Mouse (Mus musculus): ENCODE results near the gene Gm13279.
"Not testable (repeated sequence)": the region's sequence is repeated elsewhere in the genome, so short reads cannot be mapped to it uniquely, and the experiment has no call there.

Gm13279 gene

DNA sequence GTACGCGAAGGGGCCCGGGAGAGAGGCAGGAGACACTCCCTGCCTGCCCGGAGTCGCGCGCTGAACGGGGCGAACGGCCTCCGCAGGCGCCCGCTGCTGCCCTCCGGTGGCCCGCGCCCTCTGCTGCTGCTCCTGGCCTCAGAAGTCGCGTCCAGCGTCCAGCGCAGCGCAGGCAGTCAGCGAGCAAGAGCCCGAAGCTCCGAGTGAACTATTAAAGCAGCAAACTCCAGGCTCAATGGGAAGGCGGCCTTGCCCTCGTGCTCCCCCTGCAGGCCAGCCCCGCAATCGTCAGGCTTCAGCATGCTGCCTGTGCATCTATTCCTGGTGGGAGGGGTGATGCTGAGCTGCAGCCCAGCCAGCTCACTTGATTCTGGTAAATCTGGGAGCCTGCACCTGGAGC is at the start of gene Gm13279:
TSS of gene Gm13279 (plus strand) at position 301 of the 400 bp plus-strand sequence.
- in situ Hi-C loops (cut with MboI, MseI) = not testable (repeated sequence)

DNA sequence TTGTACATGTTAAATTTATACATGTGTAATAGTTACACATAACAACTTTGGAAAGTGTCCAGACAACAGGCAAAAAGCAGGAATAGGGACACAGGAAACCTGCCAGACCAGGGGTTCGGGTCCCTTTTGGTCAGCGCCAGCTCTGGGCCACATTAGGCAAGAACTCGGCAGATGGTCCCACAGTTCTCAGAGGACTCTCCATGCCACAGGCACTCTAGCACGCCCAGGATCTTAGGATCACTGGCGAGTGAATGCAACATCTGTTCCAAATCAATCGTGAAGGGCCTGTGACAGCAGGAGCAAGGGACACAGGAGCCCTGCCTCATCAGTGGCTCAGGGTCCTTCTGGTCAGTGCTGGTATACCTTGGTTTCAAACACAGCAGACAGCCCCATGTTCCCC is 47.3 kb upstream of the Gm13279 start:
- in situ Hi-C loops (cut with MboI, MseI) = no loop called here

DNA sequence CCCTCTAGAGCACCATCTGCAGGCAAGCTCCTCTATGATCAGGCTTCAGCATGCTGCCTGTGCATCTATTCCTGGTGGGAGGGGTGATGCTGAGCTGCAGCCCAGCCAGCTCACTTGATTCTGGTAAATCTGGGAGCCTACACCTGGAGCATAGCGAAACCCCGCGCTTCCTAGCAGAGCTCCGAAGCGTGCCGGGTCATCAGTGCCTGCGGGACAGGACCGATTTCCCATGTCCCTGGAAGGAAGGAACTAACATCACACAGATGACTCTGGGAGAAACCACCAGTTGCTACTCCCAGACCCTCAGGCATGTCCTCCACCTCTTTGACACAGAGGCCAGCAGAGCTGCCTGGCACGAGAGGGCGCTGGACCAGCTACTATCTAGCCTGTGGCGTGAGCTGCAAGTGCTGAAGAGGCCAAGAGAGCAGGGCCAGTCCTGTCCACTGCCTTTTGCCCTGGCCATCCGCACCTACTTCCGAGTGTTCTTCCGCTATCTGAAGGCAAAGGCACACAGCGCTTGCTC is 42.3 kb upstream of the Gm13279 start, which contains the start of gene Gm13271:
TSS of gene Gm13271 (plus strand) at position 51 of the 523 bp plus-strand sequence.
- in situ Hi-C loops (cut with MboI, MseI) = not testable (repeated sequence)

DNA sequence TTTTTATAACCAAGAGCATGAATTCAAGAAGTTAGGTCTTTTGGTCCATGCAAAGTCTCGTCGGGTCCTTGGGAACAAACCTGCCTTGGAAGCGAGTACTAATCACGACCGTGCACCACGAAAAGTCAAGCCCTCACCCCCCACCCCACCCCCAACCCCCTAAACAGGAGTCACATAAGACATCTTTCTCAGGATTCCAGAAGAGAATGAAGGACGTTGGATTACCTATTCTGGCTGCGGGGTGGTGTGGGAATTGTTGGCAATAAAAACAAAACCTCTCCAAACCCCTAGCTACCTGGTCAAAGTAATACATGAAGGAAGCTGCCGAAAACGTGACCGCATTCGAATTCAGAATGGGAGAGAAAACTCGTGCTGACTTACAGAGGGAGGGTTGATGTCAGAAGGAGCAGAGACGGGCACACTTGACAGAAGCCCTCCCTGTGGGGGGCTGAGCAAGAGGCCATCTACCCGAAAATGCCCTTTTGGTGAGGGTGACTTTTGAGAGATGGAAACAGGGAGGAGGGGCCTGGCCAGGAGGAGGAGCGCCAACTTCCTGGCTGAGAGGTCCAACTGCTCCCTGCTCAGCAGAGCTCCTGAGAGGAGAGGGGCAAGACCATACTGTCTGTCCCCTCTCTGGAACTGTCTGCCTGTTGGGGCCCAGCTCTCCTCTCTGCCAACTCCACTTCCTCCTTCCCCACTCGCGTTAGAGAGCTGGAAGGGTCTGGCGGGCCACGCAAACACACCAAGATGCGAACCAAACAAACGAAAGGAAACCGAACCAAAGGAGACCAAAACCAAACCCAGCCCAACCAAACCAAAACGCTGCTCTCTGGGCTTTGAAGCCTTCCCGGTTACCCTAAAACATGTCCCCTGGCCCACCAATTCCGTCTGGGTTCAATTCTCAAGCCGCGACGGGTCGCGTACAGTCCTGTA is 40.4 kb upstream of the Gm13279 start:
- in situ Hi-C loops (cut with MboI, MseI) = not testable (repeated sequence)

DNA sequence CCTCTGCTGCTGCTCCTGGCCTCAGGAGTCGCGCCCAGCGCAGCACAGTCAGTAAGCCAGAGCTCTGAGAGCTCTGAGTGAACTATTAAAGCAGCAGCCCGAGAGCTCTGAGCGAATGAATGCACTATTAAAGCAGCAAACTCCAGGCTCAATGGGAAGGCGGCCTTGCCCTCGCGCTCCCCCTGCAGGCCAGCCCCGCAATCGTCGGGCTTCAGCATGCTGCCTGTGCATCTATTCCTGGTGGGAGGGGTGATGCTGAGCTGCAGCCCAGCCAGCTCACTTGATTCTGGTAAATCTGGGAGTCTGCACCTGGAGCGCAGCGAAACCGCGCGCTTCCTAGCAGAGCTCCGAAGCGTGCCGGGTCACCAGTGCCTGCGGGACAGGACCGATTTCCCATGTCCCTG is 39.6 kb upstream of the Gm13279 start:
- in situ Hi-C loops (cut with MboI, MseI) = not testable (repeated sequence)

DNA sequence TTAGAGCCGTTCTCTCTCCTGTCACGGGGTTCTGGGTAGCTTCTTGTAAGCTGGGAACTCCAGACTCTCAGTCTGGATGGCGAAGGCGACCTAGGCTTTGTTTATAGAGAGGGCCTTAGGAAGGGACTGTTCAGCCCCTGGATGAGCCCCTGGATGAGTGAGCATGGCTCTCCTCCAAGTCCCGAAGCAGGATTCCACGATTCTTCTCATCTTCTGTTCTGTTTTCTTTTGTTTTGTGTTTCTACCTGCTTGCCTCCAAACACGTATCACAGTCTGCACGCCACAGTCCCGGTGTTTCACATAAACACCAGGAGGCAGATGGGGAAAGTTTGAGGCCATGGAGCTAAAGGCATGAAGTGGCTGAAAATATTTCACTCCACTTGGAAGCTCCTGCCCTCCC is 38.4 kb upstream of the Gm13279 start:
- in situ Hi-C loops (cut with MboI, MseI) = not testable (repeated sequence)

DNA sequence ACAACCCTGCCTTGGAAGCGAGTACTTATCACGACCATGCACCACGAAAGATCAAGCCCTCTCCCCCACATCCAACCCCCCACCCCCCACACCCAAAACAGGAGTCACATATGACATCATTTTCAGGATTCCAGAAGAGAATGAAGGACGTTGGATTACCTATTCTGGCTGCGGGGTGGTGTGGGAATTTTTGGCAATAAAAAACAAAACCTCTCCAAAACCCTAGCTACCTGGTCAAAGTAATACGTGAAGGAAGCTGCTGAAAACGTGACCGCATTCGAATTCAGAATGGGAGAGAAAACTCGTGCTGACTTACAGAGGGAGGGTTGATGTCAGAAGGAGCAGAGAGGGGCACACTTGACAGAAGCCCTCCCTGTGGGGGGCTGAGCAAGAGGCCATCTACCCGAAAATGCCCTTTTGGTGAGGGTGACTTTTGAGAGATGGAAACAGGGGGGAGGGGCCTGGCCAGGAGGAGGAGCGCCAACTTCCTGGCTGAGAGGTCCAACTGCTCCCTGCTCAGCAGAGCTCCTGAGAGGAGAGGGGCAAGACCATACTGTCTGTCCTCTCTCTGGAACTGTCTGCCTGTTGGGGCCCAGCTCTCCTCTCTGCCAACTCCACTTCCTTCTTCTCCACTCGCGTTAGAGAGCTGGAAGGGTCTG is 37.5 kb upstream of the Gm13279 start, which contains the start of gene Gm13283:
TSS of gene Gm13283 (plus strand) at position 510 of the 659 bp plus-strand sequence.
- in situ Hi-C loops (cut with MboI, MseI) = not testable (repeated sequence)

DNA sequence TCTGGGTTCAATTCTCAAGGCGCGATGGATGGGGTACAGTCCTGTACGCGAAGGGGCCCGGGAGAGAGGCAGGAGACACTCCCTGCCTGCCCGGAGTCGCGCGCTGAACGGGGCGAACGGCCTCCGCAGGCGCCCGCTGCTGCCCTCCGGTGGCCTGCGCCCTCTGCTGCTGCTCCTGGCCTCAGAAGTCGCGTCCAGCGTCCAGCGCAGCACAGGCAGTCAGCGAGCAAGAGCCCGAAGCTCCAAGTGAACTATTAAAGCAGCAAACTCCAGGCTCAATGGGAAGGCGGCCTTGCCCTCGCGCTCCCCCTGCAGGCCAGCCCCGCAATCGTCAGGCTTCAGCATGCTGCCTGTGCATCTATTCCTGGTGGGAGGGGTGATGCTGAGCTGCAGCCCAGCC is 36.8 kb upstream of the Gm13279 start:
- in situ Hi-C loops (cut with MboI, MseI) = not testable (repeated sequence)

DNA sequence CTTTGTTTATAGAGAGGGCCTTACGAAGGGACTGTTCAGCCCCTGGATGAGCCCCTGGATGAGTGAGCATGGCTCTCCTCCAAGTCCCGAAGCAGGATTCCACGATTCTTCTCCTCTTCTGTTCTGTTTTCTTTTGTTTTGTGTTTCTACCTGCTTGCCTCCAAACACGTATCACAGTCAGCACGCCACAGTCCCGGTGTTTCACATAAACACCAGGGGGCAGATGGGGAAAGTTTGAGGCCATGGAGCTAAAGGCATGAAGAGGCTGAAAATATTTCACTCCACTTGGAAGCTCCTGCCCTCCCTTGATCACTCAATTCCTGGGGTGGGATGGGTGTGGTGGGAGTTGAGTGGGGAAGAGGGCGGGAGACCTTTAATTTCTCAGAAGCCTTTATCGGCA is 35.4 kb upstream of the Gm13279 start:
- in situ Hi-C loops (cut with MboI, MseI) = not testable (repeated sequence)

DNA sequence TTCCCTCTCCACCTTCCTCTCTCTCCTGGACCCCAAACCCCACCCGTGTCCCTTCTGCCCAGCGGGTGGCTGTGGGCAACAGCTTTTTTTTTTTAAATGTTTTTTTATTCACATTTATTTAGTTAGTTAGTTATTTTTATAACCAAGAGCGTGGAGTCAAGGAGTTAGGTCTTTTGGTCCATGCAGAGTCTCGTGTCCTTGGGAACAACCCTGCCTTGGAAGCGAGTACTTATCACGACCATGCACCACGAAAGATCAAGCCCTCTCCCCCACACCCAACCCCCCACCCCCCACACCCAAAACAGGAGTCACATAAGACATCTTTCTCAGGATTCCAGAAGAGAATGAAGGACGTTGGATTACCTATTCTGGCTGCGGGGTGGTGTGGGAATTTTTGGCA is 34.9 kb upstream of the Gm13279 start:
- in situ Hi-C loops (cut with MboI, MseI) = not testable (repeated sequence)

DNA sequence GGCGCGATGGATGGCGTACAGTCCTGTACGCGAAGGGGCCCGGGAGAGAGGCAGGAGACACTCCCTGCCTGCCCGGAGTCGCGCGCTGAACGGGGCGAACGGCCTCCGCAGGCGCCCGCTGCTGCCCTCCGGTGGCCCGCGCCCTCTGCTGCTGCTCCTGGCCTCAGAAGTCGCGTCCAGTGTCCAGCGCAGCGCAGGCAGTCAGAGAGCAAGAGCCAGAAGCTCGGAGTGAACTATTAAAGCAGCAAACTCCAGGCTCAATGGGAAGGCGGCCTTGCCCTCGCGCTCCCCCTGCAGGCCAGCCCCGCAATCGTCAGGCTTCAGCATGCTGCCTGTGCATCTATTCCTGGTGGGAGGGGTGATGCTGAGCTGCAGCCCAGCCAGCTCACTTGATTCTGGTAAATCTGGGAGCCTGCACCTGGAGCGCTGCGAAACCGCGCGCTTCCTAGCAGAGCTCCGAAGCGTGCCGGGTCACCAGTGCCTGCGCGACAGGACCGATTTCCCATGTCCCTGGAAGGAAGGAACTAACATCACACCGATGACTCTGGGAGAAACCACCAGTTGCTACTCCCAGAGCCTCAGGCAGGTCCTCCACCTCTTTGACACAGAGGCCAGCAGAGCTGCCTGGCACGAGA is 33.7 kb upstream of the Gm13279 start:
- in situ Hi-C loops (cut with MboI, MseI) = not testable (repeated sequence)

DNA sequence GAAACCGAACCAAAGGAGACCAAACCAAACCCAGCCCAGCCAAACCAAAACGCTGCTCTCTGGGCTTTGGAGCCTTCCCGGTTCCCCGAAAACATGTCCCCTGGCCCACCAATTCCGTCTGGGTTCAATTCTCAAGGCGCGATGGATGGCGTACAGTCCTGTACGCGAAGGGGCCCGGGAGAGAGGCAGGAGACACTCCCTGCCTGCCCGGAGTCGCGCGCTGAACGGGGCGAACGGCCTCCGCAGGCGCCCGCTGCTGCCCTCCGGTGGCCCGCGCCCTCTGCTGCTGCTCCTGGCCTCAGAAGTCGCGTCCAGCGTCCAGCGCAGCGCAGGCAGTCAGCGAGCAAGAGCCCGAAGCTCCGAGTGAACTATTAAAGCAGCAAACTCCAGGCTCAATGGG is 23.7 kb upstream of the Gm13279 start, which contains the start of gene Gm13290:
TSS of gene Gm13290 (plus strand) at position 301 of the 400 bp plus-strand sequence.
- in situ Hi-C loops (cut with MboI, MseI) = not testable (repeated sequence)

DNA sequence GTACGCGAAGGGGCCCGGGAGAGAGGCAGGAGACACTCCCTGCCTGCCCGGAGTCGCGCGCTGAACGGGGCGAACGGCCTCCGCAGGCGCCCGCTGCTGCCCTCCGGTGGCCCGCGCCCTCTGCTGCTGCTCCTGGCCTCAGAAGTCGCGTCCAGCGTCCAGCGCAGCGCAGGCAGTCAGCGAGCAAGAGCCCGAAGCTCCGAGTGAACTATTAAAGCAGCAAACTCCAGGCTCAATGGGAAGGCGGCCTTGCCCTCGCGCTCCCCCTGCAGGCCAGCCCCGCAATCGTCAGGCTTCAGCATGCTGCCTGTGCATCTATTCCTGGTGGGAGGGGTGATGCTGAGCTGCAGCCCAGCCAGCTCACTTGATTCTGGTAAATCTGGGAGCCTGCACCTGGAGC is 20.6 kb upstream of the Gm13279 start, which contains the start of gene Gm13289:
TSS of gene Gm13289 (plus strand) at position 301 of the 400 bp plus-strand sequence.
- in situ Hi-C loops (cut with MboI, MseI) = not testable (repeated sequence)

DNA sequence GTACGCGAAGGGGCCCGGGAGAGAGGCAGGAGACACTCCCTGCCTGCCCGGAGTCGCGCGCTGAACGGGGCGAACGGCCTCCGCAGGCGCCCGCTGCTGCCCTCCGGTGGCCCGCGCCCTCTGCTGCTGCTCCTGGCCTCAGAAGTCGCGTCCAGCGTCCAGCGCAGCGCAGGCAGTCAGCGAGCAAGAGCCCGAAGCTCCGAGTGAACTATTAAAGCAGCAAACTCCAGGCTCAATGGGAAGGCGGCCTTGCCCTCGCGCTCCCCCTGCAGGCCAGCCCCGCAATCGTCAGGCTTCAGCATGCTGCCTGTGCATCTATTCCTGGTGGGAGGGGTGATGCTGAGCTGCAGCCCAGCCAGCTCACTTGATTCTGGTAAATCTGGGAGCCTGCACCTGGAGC is 17.6 kb upstream of the Gm13279 start, which contains the start of gene Gm13272:
TSS of gene Gm13272 (plus strand) at position 301 of the 400 bp plus-strand sequence.
- in situ Hi-C loops (cut with MboI, MseI) = not testable (repeated sequence)

DNA sequence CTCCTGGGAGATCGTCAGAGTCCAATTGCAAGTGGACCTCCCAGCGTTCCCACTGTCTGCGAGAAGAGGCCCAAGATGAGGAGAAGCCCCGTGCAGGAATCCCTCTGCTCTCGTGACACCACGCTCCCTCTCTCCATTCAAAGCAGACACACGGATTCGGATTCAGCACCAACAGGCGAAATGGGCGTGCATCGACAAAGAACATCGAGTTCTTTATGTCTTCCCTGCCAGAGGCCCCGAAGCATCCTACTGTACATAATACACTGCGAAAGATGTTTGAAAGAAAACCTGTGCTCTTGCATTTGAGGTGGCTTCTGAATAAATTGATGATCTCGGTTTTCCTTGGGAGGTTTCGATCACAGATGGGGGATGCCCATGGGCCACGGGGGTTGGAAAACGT is 16.9 kb upstream of the Gm13279 start:
- in situ Hi-C loops (cut with MboI, MseI) = loop anchor here (5.0 kb wide), 1 partner anchor 38 kb away; no protein-coding TSS in a partner anchor

DNA sequence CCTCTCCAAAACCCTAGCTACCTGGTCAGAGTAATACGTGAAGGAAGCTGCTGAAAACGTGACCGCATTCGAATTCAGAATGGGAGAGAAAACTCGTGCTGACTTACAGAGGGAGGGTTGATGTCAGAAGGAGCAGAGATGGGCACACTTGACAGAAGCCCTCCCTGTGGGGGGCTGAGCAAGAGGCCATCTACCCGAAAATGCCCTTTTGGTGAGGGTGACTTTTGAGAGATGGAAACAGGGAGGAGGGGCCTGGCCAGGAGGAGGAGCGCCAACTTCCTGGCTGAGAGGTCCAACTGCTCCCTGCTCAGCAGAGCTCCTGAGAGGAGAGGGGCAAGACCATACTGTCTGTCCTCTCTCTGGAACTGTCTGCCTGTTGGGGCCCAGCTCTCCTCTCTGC is 15.4 kb upstream of the Gm13279 start, which contains the start of gene Ifnz:
TSS of gene Ifnz (plus strand) at position 301 of the 400 bp plus-strand sequence.
- in situ Hi-C loops (cut with MboI, MseI) = loop anchor here (5.0 kb wide), 1 partner anchor 40 kb away; no protein-coding TSS in a partner anchor

DNA sequence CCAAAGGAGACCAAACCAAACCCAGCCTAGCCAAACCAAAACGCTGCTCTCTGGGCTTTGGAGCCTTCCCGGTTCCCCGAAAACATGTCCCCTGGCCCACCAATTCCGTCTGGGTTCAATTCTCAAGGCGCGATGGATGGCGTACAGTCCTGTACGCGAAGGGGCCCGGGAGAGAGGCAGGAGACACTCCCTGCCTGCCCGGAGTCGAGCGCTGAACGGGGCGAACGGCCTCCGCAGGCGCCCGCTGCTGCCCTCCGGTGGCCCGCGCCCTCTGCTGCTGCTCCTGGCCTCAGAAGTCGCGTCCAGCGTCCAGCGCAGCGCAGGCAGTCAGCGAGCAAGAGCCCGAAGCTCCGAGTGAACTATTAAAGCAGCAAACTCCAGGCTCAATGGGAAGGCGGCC is 14.9 kb upstream of the Gm13279 start:
- in situ Hi-C loops (cut with MboI, MseI) = loop anchor here (5.0 kb wide), 1 partner anchor 40 kb away; no protein-coding TSS in a partner anchor

DNA sequence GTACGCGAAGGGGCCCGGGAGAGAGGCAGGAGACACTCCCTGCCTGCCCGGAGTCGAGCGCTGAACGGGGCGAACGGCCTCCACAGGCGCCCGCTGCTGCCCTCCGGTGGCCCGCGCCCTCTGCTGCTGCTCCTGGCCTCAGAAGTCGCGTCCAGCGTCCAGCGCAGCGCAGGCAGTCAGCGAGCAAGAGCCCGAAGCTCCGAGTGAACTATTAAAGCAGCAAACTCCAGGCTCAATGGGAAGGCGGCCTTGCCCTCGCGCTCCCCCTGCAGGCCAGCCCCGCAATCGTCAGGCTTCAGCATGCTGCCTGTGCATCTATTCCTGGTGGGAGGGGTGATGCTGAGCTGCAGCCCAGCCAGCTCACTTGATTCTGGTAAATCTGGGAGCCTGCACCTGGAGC is 11.8 kb upstream of the Gm13279 start, which contains the start of gene Gm13276:
TSS of gene Gm13276 (plus strand) at position 301 of the 400 bp plus-strand sequence.
- in situ Hi-C loops (cut with MboI, MseI) = not testable (repeated sequence)

DNA sequence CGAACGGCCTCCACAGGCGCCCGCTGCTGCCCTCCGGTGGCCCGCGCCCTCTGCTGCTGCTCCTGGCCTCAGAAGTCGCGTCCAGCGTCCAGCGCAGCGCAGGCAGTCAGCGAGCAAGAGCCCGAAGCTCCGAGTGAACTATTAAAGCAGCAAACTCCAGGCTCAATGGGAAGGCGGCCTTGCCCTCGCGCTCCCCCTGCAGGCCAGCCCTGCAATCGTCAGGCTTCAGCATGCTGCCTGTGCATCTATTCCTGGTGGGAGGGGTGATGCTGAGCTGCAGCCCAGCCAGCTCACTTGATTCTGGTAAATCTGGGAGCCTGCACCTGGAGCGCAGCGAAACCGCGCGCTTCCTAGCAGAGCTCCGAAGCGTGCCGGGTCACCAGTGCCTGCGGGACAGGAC is 8.8 kb upstream of the Gm13279 start, which contains the start of gene Gm13277:
TSS of gene Gm13277 (plus strand) at position 231 of the 400 bp plus-strand sequence.
- in situ Hi-C loops (cut with MboI, MseI) = not testable (repeated sequence)

DNA sequence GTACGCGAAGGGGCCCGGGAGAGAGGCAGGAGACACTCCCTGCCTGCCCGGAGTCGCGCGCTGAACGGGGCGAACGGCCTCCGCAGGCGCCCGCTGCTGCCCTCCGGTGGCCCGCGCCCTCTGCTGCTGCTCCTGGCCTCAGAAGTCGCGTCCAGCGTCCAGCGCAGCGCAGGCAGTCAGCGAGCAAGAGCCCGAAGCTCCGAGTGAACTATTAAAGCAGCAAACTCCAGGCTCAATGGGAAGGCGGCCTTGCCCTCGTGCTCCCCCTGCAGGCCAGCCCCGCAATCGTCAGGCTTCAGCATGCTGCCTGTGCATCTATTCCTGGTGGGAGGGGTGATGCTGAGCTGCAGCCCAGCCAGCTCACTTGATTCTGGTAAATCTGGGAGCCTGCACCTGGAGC is 5.9 kb upstream of the Gm13279 start, which contains the start of gene Gm13278:
TSS of gene Gm13278 (plus strand) at position 301 of the 400 bp plus-strand sequence.
- in situ Hi-C loops (cut with MboI, MseI) = not testable (repeated sequence)
